Mouse (Mus musculus): ENCODE measurements around the gene Aldh3a2. TPM values are rescaled to one million over a fixed set of nuclear protein-coding genes. Genes with fewer than 3 reads are reported as not detected.

Aldh3a2 gene
- total RNA-seq, 2 experiments from 2014 or later = 32.0 to 39.0 TPM

DNA sequence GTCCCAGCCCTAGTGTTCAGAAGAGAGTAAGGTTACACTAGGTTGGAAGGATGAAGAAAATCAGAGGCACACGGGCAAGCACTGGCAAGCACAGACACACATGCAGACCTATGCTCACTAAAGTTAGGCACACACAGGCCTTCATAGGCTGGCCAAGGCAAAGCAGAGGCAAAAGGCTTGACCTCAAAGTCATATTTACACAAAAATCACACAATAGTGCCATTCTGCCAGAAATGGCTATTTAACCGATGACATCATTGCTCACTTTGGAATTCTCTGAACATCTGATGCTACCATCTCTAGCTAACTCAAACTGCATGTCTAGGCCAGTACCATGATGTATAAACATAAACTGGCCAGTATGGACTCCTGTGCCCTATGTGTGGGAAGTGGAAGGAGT is 6.7 kb upstream of the Aldh3a2 start:
- no peak for DNase-seq

DNA sequence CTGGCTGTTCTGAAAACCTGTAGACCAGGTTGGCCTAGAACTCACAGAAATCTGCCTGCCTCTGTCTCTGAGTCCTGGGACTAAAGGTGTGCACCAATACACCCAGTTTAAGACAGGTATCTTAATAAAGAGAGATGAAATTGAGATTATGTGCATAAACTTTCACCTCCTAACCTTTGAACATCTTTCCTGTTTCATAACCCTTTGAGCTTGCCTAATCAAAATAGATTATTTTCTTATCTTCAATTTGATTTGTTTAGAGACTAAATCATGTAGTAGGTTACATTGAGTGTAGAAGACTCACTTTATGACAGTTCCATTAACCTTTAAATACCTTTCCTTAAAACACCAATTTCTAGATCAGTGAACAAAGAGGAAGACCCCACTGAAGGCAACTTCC is 4.3 kb upstream of the Aldh3a2 start:
- DNase-seq = no peak

DNA sequence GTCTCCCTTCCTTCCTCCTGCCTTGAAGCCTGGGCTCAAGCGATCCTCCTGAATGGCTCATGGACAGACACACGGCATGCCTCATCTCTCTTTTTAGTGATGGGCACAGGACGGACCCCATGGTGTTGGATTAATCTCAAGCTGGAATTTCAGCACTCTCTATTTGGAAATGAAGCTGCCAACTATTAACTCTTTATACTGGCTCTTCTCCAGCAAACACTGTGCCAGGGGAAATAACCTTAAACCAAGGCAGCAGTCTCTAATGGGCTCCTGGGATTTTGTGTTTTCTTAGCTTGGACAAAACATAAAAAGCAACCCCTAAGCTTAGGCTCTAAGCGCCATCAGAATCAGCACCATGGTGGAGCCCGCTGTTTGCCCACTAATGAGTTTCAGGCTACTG is 3.1 kb upstream of the Aldh3a2 start:
- DNase-seq = no peak

DNA sequence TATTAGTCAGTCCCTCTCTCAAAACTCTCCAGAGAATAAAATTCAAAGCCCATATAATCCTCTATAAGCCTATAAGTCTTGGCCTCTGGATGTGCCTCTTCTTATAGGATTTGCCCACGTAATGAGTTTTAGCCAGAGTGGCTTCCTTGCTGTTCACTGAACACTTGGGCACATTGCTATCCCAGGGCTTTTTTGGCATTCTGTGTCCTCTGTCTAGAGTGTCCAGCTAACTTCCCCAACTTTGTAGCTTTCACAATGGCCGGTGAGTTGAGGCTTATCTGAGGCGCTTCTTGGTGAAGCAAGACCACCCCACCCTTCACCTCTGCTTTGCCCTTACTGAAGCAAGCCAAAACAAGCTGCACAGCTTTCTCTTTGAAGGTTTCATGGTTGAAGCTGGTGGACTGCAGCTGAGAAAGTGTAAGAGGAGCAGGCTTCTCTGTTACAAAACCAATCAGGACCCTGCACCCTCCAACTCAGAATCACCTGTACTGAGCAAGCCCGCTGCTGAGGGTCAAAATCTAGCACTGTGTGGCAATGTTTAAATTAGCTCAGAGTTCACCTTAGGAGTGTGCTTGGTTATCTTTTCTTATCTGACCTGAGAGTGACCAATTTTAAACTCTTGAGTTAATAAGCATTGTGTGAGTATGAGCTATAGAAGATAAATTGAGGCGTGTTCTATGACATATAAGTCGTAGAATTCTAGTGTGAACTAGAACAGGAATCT is 1.5 kb upstream of the Aldh3a2 start:
- DNase-seq = no peak

DNA sequence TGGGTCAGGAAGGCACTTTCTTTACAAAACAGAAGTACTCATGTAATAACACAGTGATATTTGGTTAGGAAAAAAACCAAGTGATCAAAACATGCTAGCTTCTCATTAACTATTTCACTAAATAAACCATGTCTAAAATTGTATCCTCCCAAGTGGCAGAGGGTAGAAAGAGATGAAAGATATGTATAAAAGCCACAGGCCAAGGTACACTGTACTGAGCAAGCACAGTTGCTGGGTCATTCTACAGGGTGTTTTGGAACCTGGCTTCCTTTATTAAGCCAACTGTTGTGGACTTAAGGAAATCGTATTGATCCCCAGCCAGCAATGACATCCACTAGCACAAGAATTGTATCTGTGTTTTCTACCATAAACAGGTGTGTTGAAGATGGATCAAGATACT is 3.4 kb downstream of the Aldh3a2 start:
- no peak for DNase-seq

DNA sequence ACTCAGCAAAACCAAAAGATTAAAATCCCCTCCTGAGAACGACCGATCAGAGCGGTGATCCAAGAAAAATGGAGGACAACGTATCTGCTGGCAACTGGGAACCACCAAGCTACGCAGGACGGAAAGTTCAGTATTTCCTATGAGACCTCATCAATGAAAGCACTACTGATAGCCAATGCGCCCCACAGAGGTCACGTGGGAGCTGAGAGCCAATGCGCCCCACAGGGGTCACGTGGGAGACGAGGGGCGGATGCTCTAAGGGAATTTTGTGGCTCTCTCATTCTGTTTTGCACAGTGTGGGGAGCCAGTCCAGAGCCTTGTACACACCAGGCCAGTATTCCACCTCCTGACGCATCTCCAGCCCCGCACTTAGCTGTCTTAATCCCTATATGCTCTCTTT is 4.7 kb downstream of the Aldh3a2 start:
- no peak for DNase-seq

DNA sequence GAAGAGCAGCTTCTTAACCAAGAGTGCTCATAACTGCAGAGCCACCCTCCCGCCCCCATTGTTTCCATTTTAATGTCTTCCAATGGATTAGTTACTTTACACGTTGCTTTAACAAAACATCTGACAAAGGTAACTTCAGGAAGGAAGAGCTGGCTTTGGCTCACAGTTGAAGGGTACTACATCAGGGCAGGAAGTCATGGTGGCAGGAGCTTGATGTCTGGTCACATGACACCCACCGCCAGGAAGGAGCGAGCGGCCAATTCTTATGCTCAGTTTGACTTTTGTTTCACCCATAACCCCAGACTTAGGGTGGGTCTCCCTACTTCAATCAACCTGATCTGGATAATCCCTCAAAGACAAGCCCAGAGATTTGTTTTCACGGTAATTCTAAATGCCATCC is 8.2 kb downstream of the Aldh3a2 start:
- no peak for DNase-seq

DNA sequence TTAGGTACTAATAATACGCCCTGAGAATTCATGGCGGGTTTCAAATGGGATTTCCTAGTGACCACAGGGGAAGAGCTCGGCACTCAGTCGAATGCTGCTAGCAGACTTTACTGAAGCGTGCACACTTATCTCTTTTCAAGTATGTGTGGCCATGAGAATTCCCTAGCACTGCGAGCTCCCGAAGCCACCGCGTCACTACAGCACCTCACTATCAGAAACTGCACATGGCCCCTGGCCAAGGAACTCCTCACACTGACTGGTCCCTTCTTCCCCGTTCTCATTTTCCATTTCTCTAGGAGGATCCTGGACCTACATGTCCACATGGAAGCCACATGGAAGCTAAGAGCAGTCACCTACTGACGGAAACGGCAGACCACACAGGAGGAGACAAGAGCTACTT is 14.5 kb downstream of the Aldh3a2 start:
- no peak for DNase-seq

DNA sequence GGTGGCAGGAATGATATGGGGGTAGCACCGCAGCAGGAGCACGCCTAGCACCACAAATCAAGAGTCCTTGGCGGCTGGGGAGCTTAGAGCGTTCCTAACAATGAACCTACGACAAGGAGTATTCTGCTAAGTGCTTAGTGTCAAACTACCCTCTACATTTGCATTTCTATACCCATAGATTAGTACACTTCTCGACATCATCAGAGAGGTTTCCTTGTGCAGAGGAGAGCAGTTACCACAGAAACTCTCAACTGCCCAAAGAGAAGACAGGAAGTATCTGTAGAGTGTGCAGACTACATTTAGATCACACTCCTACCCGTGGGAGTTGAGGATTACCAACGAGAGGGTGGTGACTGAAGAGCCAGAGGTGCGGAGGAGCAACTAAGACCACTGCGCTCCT is 15.5 kb downstream of the Aldh3a2 start:
- DNase-seq = no peak

DNA sequence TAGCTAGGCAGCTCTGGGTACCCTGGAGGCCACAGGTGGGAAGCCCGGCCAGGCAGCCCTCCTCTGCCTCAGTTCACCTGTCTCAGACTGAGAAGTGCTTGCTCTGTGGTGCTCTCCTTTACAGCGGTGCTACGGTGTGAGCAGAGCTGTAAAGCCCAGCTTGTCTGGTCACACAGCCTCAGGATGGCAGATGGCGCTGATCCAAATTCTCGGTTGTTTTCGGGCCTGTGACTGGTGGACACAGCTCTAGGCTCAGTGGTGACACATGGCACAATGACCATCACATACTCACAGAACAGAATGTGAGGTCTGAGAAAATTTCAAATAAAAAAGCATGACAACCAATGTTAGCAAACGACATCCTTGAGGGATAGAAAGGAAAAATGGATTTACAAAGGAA is 22.9 kb downstream of the Aldh3a2 start:
- no peak for DNase-seq

DNA sequence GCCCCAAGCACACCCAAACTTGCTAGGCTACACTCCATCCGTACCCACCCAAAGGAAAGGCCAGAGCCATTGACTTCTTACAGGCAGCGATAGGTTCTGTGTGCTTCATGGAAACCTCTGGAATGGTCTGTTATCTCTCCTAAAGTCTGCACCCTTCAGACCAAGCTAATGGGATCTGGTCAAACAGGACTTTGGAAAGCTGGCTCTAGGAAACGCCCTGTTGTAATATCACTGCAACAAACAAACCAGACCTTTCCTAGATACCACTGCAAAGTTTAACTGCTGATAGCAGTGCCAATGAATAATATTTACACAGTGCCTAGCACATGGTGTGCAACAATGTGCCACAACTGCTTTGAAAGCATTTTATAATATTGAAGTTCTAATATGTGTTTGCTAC is 31.2 kb downstream of the Aldh3a2 start:
- no peak for DNase-seq

DNA sequence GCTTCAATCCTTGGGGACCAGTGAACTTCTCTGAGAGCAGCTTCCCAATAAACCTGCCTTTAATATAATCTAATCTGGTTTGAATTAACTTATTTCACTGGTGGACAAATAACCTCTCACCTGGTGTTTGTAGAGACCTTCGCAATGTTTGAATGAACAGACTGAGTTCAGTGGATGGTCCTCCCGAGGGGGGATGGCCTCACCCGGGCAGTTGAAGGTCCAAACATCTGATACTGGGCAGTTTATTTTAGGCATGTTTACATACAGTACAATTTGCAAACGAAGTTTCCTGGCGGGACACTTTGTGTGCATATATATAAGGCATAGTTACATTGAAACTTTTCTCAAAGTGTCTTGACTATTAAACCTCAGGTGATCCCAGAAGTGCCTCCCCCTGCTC is 33.1 kb downstream of the Aldh3a2 start:
- no peak for DNase-seq

DNA sequence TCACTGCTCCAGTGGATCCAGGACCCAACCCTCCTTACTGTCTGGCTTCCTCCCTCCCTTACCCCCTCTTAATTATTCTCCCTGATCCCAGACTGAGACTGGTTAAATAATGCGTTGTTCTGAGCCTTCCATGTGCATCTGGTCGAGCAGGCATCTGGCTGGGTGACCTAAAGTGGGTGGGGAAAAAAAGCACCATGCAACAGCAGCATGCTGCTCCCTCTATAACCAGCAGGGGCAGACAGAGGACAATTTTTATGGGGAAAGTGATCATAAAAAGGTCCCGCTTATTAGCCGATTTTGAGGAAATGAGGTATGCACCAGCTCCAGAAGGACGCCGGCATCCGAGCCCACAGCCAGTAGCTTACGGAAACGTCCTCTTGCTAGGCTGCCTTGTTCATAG is 35.9 kb downstream of the Aldh3a2 start:
- peak; percentile 83 to 85 for DNase-seq

DNA sequence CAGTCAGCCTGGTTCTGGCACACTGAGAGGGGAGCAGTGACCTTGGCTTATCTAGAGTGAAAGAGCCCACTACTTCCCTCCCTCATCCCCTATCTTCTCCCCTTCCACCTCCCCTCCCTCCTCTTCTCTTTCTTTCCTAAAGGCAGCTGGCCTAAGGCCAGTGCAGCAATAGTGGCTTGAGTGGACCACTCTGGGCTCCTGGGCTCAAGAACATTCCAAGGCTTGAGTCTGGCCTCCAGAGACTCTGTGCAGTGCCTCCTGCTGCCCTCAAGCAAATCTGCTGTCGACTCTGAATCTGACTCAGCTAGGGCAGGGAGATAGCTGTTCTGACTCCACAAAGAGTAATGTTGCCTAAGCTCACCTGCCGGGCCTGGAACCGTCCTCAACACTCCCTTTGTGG is 38.9 kb downstream of the Aldh3a2 start:
- DNase-seq = no peak

DNA sequence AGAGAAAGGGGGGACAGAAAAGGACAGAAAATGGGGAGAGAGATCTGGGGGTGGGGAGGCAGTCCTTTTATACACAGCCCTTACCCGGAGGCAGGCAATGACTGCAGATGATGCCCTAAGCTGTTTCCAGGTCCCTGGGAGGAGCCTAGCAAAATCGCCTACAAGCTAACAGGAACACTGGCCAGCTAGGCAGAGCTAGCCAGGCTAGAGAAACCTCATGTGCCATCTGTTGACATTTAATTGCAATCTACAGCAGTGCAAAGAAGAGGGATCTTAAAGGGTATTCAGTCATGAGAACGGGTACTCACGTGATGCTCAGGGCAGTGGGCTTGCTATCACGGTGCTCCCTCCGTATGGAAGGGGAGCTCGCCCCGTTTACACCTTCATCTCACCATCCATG is 39.4 kb downstream of the Aldh3a2 start:
- no peak for DNase-seq

DNA sequence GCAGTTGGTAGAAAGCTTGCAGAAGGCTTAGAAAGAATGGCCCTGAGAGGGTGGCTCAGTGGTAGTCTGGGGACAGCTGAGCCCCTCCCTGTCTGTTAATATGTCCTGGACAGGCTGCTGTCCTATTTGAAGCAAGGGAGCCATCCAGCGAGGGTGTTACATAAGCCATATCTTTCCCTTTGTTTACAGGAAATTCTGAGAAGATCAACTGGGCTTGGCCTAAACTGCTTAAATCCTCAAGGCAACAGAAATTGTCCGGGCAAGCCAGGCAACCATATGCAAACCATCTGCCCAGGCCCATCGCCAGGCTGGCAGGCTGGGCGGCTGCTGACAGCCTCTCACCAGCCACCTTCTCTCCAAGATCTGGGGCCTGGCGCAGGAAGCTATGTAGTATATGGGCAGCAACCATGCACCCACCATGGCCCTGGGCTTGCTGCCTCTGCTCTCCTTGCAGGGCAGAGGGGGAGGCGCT is 41.3 kb downstream of the Aldh3a2 start:
- DNase-seq = peak; percentile 76 to 78

DNA sequence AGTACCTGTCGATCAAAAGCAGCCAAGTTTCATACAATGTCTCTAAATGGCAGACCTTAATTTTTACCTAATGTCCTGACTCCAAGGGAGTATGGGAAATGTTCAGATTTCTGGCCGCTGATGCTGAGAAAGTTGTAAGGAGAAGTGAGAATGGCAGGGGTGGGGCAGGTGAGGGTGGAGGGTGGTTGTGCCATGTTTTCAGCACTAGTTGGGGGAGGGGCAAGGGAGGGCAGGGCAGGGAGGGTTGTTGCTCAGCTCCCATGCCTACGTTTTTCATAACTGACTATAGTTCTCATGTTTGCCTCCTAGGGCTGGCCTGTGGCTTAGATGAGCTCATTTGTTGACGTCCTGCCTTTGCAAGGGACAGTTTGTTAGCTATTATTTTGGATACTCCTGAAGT is 41.8 kb downstream of the Aldh3a2 start:
- no peak for DNase-seq

DNA sequence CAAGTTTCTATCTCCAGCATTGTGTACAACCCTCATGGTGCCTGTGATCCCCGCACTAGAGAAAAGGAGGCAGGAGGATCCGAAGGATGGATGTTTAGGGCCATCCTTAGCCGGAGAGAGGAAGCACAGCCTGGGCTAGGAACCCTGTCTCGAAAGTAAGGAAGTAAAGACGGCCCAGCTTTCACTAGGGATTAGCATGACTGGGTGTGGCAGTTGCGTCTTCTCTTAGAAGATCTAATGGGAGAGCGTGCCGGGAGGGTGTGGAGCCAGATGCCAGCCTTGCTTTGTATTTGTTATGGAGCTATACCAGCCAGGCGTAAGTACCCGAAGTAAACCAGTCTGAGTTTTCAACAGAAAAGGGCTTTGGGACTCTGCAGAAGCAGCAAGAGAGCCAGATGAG is 42.4 kb downstream of the Aldh3a2 start:
- DNase-seq = no peak

DNA sequence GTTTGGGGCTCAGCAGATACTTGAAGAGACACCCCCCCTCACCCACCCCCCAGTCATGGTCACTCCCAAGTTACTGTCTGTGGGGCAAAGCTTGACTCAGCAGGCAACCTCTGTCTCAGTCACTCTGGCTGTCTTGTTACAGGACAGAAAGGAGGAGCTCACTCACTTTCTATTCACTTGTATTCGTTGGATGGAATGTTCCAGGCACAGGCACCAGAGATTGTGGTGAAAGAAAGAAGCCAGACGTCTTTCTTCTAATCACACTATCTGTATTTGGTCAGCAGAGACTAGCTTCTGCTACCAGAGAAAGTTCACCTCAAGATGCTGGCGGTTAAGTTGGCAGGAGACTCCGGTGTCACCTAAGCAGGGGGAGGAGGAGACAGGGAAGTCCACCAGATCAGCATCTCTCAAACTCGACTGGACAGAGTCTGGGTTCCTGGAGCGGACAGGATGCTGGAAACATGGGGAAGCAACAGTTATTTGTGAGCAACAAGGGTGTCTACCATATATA is 43.0 kb downstream of the Aldh3a2 start:
- peak in 1 of 2 experiments; percentile 26 for DNase-seq

DNA sequence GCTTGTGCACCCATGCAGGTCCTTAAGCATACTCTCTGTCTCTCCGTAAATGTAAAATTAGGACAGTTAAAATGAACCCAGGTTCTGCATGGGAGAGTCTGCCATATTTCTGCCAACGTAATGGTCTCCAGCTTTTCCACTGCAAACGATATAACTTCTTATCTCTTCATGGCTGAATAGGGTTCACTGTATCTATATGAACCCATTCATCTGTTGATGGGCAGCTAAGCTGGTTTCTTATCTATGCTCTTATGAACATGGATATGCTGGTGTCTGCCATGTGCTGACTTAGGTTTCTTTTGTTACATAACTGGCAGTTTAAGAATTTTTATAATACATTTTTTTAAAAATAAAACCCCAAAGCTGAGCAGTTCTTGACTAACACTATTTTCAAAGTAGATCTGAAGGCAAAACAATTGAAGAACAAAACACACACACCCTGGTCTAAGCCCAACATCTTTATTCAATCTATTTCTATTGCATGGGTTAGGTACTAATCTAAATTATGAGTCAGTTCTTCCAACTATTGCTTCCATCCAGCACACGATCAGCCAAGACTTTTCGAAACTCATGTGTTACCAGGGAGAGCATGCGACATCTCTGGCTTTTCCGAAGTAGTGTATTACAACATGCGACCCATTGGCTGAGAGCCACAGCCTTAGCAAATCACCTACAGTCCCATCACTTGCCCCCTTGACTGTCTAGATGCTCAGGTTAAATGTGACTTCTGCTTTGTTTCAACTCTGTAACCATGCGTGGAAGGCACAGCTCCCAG is 44.1 kb downstream of the Aldh3a2 start:
- peak; percentile 54 to 55 for DNase-seq

DNA sequence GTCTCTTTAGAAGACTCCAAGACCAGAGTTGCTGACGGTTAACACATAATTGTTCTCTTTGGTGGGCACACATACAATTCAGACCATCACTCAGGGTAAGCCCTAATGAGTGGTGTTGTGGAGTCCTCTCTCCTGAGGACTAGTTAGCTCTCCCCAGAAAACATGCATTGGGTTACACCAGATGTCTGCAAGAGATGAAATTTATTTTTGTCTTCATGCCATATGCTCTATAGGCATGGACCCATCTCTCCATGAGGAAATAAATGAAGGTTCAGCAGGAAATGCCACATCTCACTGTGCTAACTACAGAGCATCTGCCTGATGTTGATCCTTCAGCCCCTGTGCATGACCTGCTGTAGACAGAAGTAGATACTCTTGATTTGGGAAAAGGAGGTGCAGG is 45.3 kb downstream of the Aldh3a2 start:
- no peak for DNase-seq

DNA sequence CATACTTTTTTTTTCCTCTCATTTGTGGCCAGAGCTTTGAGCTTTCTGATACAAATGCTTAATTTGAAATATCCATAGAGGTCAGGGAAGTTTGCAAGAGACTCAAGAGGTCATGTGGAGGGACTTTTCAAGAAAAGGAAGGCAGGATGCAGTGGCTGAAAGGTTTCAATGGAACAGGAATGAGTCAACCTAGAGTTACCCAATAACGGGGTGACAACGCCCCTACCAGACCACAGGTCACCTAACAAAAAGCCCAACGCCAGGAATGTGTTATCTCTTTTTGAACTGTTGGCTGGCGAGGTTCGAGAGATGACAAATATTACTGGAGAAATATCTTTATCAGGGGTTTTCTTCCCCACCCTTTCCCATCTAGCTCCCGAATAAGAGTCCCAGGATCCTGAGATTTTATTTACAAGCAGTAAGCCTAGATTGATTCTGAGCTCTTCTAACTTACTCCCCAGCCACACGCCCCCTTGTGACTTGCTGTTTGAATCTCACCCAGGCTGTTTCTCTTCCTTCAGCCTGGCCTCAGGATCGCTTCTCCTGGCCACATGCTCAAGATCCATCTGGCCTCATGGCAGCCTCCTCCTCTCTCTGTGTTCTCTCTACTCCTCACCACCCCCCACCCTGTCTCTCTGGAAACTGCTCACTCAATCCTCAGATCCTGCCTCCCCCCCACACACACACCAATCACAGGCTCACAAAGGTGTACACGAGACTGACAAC is 46.9 kb downstream of the Aldh3a2 start:
- DNase-seq = peak; percentile 27 to 36

DNA sequence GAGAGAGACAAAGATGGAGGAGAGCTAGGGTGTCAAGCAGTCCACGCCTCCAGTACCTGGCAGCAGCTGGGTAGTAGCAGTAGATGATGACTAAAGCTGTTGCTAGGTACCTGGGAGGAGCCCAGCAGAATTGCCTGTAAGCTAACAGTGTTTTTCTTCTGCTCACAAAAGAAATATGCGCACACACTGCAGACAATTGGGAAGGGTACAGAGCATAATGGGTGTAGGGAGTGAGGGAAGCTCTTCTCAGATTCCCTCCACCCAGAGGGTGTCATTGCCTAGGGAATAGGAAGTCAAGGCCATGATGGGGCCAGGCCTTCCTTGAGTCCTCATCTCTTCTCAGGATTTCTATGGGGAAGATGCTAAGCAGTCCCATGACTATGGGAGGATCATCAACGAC is 51.3 kb downstream of the Aldh3a2 start:
- no peak for DNase-seq
